Mouse (Mus musculus): Measurements from ENCODE around the gene Slc38a1. TPM values are rescaled to one million over a fixed set of nuclear protein-coding genes. Genes with fewer than 3 reads are reported as not detected.

Gene Slc38a1
- polyA plus RNA-seq, 1 experiment: 141 TPM

- Histone ChIP-seq H3K27ac (ENCODE audit: insufficient read depth, low read length) (no peak overlapping the region), H3K27me3 (ENCODE audit: control insufficient read depth, insufficient read depth, low read length) (no peaks in the 10 kb centered on the region; the same call in 1 of the 2 replicates), H3K4me1 (ENCODE audit: control insufficient read depth, insufficient read depth, low read length) (peaks cover 6% of the 10 kb centered on the region), H3K4me3 (replicated peaks; ENCODE audit: insufficient read depth, low read depth, low read length) (no peak overlapping the region)
- no peak for DNase-seq
- TF ChIP-seq CTCF (IDR thresholded peaks at IDR 0.05; ENCODE audit: borderline replicate concordance, insufficient read depth, low read depth, low read length) (no peak), POLR2A (IDR thresholded peaks at IDR 0.05; ENCODE audit: borderline replicate concordance, insufficient read depth, low read length) (no peak)
- 93% methylated on average over 11 of the region's 11 CpGs for WGBS
These were observed 32.3 kb upstream of the Slc38a1 start for GRCm38 (mm10) chr15:96675055-96675454.

GRCm38 (mm10) chr15:96674089-96674488, 31.4 kb upstream of the Slc38a1 start:
- Histone ChIP-seq H3K4me1 (ENCODE audit: control insufficient read depth, insufficient read depth, low read length) (peaks cover 6% of the 10 kb centered on the region), H3K4me3 (replicated peaks; ENCODE audit: insufficient read depth, low read depth, low read length) (no peak overlapping the region), H3K27ac (ENCODE audit: insufficient read depth, low read length) (no peak overlapping the region), H3K27me3 (ENCODE audit: control insufficient read depth, insufficient read depth, low read length) (no peaks in the 10 kb centered on the region; the same call in 1 of the 2 replicates)
- WGBS: 74% methylated on average over 1 of the region's 1 CpGs
- no peak for DNase-seq
- no peak for TF ChIP-seq POLR2A (IDR thresholded peaks at IDR 0.05; ENCODE audit: borderline replicate concordance, insufficient read depth, low read length)

GRCm38 (mm10) chr15:96669721-96670120, 27.0 kb upstream of the Slc38a1 start:
- no peak overlapping the region for H3K4me3 ChIP-seq (replicated peaks; ENCODE audit: insufficient read depth, low read depth, low read length)
- H3K27ac ChIP-seq (ENCODE audit: insufficient read depth, low read length): no peak overlapping the region
- 86% methylated on average over 6 of the region's 6 CpGs for WGBS
- no peaks in the 10 kb centered on the region for H3K27me3 ChIP-seq (ENCODE audit: control insufficient read depth, insufficient read depth, low read length)
- no peak for DNase-seq
- no peaks in the 10 kb centered on the region for H3K4me1 ChIP-seq (ENCODE audit: control insufficient read depth, insufficient read depth, low read length)
- TF ChIP-seq CTCF (IDR thresholded peaks at IDR 0.05; ENCODE audit: borderline replicate concordance, insufficient read depth, low read depth, low read length): no peak
- TF ChIP-seq POLR2A (IDR thresholded peaks at IDR 0.05; ENCODE audit: borderline replicate concordance, insufficient read depth, low read length): no peak

- Histone ChIP-seq H3K4me1 (ENCODE audit: control insufficient read depth, insufficient read depth, low read length) (no peaks in the 10 kb centered on the region), H3K4me3 (replicated peaks; ENCODE audit: insufficient read depth, low read depth, low read length) (no peak overlapping the region), H3K27ac (ENCODE audit: insufficient read depth, low read length) (no peak overlapping the region), H3K27me3 (ENCODE audit: control insufficient read depth, insufficient read depth, low read length) (no peaks in the 10 kb centered on the region)
- TF ChIP-seq CTCF (IDR thresholded peaks at IDR 0.05; ENCODE audit: borderline replicate concordance, insufficient read depth, low read depth, low read length) (peak; percentile 79), POLR2A (IDR thresholded peaks at IDR 0.05; ENCODE audit: borderline replicate concordance, insufficient read depth, low read length) (no peak)
- peak; percentile 69 to 73 for DNase-seq
- 2% methylated on average over 7 of the region's 7 CpGs for WGBS
These were observed 23.9 kb upstream of the Slc38a1 start for GRCm38 (mm10) chr15:96666663-96667062.

- no peak overlapping the region for H3K4me3 ChIP-seq (replicated peaks; ENCODE audit: insufficient read depth, low read depth, low read length)
- TF ChIP-seq CTCF (IDR thresholded peaks at IDR 0.05; ENCODE audit: borderline replicate concordance, insufficient read depth, low read depth, low read length) (peak; percentile 78), POLR2A (IDR thresholded peaks at IDR 0.05; ENCODE audit: borderline replicate concordance, insufficient read depth, low read length) (no peak)
- 6% methylated on average over 3 of the region's 3 CpGs for WGBS
- no peaks in the 10 kb centered on the region for H3K27me3 ChIP-seq (ENCODE audit: control insufficient read depth, insufficient read depth, low read length)
- H3K4me1 ChIP-seq (ENCODE audit: control insufficient read depth, insufficient read depth, low read length): no peaks in the 10 kb centered on the region
- peak; percentile 60 to 74 for DNase-seq
- no peak overlapping the region for H3K27ac ChIP-seq (ENCODE audit: insufficient read depth, low read length)
These were observed 23.2 kb upstream of the Slc38a1 start for GRCm38 (mm10) chr15:96665889-96666288.

GRCm38 (mm10) chr15:96660590-96661141, 18.0 kb upstream of the Slc38a1 start:
- H3K27me3 ChIP-seq (ENCODE audit: control insufficient read depth, insufficient read depth, low read length): no peaks in the 10 kb centered on the region
- DNase-seq: no peak
- no peak overlapping the region for H3K27ac ChIP-seq (ENCODE audit: insufficient read depth, low read length)
- no peaks in the 10 kb centered on the region for H3K4me1 ChIP-seq (ENCODE audit: control insufficient read depth, insufficient read depth, low read length)
- no peak for TF ChIP-seq CTCF (IDR thresholded peaks at IDR 0.05; ENCODE audit: borderline replicate concordance, insufficient read depth, low read depth, low read length)
- TF ChIP-seq POLR2A (IDR thresholded peaks at IDR 0.05; ENCODE audit: borderline replicate concordance, insufficient read depth, low read length): no peak
- no peak overlapping the region for H3K4me3 ChIP-seq (replicated peaks; ENCODE audit: insufficient read depth, low read depth, low read length)
- WGBS: 60% methylated on average over 13 of the region's 13 CpGs

GRCm38 (mm10) chr15:96658275-96658602, 15.5 kb upstream of the Slc38a1 start:
- Histone ChIP-seq H3K27ac (ENCODE audit: insufficient read depth, low read length) (no peak overlapping the region), H3K27me3 (ENCODE audit: control insufficient read depth, insufficient read depth, low read length) (no peaks in the 10 kb centered on the region), H3K4me1 (ENCODE audit: control insufficient read depth, insufficient read depth, low read length) (no peaks in the 10 kb centered on the region), H3K4me3 (replicated peaks; ENCODE audit: insufficient read depth, low read depth, low read length) (no peak overlapping the region)
- TF ChIP-seq CTCF (IDR thresholded peaks at IDR 0.05; ENCODE audit: borderline replicate concordance, insufficient read depth, low read depth, low read length): no peak
- no peak for TF ChIP-seq POLR2A (IDR thresholded peaks at IDR 0.05; ENCODE audit: borderline replicate concordance, insufficient read depth, low read length)
- WGBS: 89% methylated on average over 14 of the region's 14 CpGs
- DNase-seq: no peak

GRCm38 (mm10) chr15:96657576-96658274, 15.0 kb upstream of the Slc38a1 start:
- Histone ChIP-seq H3K4me1 (ENCODE audit: control insufficient read depth, insufficient read depth, low read length) (no peaks in the 10 kb centered on the region), H3K27me3 (ENCODE audit: control insufficient read depth, insufficient read depth, low read length) (no peaks in the 10 kb centered on the region), H3K27ac (ENCODE audit: insufficient read depth, low read length) (no peak overlapping the region), H3K4me3 (replicated peaks; ENCODE audit: insufficient read depth, low read depth, low read length) (no peak overlapping the region)
- TF ChIP-seq CTCF (IDR thresholded peaks at IDR 0.05; ENCODE audit: borderline replicate concordance, insufficient read depth, low read depth, low read length): no peak
- no peak for TF ChIP-seq POLR2A (IDR thresholded peaks at IDR 0.05; ENCODE audit: borderline replicate concordance, insufficient read depth, low read length)
- DNase-seq: no peak
- WGBS: 88% methylated on average over 17 of the region's 17 CpGs

Measured in cerebellum, adult 2 months (tissue).